Mouse (Mus musculus): ENCODE data around the gene Gm21060. TPM values are rescaled to one million over a fixed set of nuclear protein-coding genes. Genes with fewer than 3 reads are reported as not detected.
"Not testable (repeated sequence)": the region's sequence is repeated elsewhere in the genome, so short reads cannot be mapped to it uniquely, and the experiment has no call there.

Gene Gm21060
- polyA plus RNA-seq, 2 experiments = not detected

DNA sequence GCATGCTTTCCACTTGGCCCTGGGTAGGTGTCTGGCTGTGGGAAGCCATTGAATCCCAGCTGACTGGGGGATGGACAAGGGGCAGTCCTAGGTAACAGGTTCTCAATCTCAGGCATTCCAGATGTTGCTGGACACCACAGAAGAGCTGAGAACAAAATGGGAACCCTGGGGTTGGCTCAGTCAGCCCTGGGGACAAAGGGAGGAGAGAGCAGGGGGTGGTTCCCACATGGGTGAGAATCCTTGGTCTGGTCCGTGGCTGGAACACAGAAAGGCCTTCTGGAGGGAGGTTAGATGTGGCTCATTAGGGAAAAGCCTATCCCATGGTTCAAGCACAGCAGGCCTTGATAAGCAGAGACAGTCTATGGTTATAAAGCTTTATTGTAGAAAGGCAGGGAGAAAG is 13.3 kb downstream of the Gm21060 start:
- no peak overlapping the region for H3K4me3 ChIP-seq (ENCODE audit: insufficient read depth in 1 of 2, low read depth in 2 of 2, low read length in 2 of 2)

GRCm38 (mm10) chr19:61275446-61275845 is 21.4 kb downstream of the Gm21060 start:
- Histone ChIP-seq H3K27ac (no peak overlapping the region), H3K4me3 (ENCODE audit: insufficient read depth in 1 of 2, low read depth in 2 of 2, low read length in 2 of 2) (no peak overlapping the region), H3K9ac (replicated peaks) (no peak overlapping the region), H3K27me3 (ENCODE audit: control insufficient read depth, insufficient read depth, low read length) (no peaks in the 10 kb centered on the region), H3K9me3 (ENCODE audit: control insufficient read depth, low read length) (no peaks in the 10 kb centered on the region), H3K4me2 (ENCODE audit: low read depth) (no peak overlapping the region), H3K4me1 (replicated peaks; ENCODE audit: control insufficient read depth in 2 of 2, insufficient read depth in 2 of 2, low read length in 1 of 2) (no peaks in the 10 kb centered on the region), H3K36me3 (replicated peaks; ENCODE audit: control insufficient read depth, insufficient read depth, low read depth) (no peaks in the 10 kb centered on the region)
- TF ChIP-seq CTCF (IDR thresholded peaks at IDR 0.05; ENCODE audit: low read depth) (no peak), EP300 (IDR thresholded peaks at IDR 0.05; ENCODE audit: low read depth) (no peak)
- ATAC-seq (ENCODE audit: insufficient read depth) (no peak), DNase-seq (ENCODE audit: low read depth in 3 of 3, low spot score in 3 of 3) (no peak)
- WGBS (ENCODE audit: insufficient replicate concordance) = 65% methylated on average over 1 of the region's 1 CpGs

More for the DNA sequence above, 13.3 kb downstream of the Gm21060 start:
- H3K36me3 ChIP-seq (replicated peaks; ENCODE audit: control insufficient read depth, insufficient read depth, low read depth) = no peaks in the 10 kb centered on the region
- H3K27me3 ChIP-seq (ENCODE audit: control insufficient read depth, insufficient read depth, low read length) = no peaks in the 10 kb centered on the region
- H3K9ac ChIP-seq (replicated peaks) = no peak overlapping the region
- no peaks in the 10 kb centered on the region for H3K9me3 ChIP-seq (ENCODE audit: control insufficient read depth, low read length)
- no peak overlapping the region for H3K4me2 ChIP-seq (ENCODE audit: low read depth)
- no peak for ATAC-seq (ENCODE audit: insufficient read depth)
- H3K27ac ChIP-seq = no peak overlapping the region
- TF ChIP-seq CTCF (IDR thresholded peaks at IDR 0.05; ENCODE audit: low read depth) = no peak
- no peak for TF ChIP-seq EP300 (IDR thresholded peaks at IDR 0.05; ENCODE audit: low read depth)
- DNase-seq (ENCODE audit: low read depth in 3 of 3, low spot score in 3 of 3) = no peak
- H3K4me1 ChIP-seq (replicated peaks; ENCODE audit: control insufficient read depth in 2 of 2, insufficient read depth in 2 of 2, low read length in 1 of 2) = no peaks in the 10 kb centered on the region
- 26% methylated on average over 1 of the region's 1 CpGs for WGBS (ENCODE audit: insufficient replicate concordance)

- not testable (repeated sequence) for H3K4me1 ChIP-seq (replicated peaks; ENCODE audit: control insufficient read depth in 2 of 2, insufficient read depth in 2 of 2, low read length in 1 of 2); DNase-seq (ENCODE audit: low read depth in 3 of 3, low spot score in 3 of 3); H3K9me3 ChIP-seq (ENCODE audit: control insufficient read depth, low read length); H3K4me2 ChIP-seq (ENCODE audit: low read depth); H3K27ac ChIP-seq; H3K36me3 ChIP-seq (replicated peaks; ENCODE audit: control insufficient read depth, insufficient read depth, low read depth); H3K9ac ChIP-seq (replicated peaks); ATAC-seq (ENCODE audit: insufficient read depth); H3K27me3 ChIP-seq (ENCODE audit: control insufficient read depth, insufficient read depth, low read length); H3K4me3 ChIP-seq (ENCODE audit: insufficient read depth in 1 of 2, low read depth in 2 of 2, low read length in 2 of 2)
- 22% methylated on average over 11 of the region's 11 CpGs for WGBS (ENCODE audit: insufficient replicate concordance)
Measured at GRCm38 (mm10) chr19:61269141-61269540, 27.7 kb downstream of the Gm21060 start.

- Histone ChIP-seq H3K9ac (replicated peaks) (no peak overlapping the region), H3K4me1 (replicated peaks; ENCODE audit: control insufficient read depth in 2 of 2, insufficient read depth in 2 of 2, low read length in 1 of 2) (no peaks in the 10 kb centered on the region; a peak in 1 of 4 replicates), H3K36me3 (replicated peaks; ENCODE audit: control insufficient read depth, insufficient read depth, low read depth) (no peaks in the 10 kb centered on the region), H3K27ac (no peak overlapping the region), H3K27me3 (ENCODE audit: control insufficient read depth, insufficient read depth, low read length) (no peaks in the 10 kb centered on the region), H3K4me2 (ENCODE audit: low read depth) (no peak overlapping the region), H3K9me3 (ENCODE audit: control insufficient read depth, low read length) (no peaks in the 10 kb centered on the region), H3K4me3 (ENCODE audit: insufficient read depth in 1 of 2, low read depth in 2 of 2, low read length in 2 of 2) (no peak overlapping the region)
- no peak for DNase-seq (ENCODE audit: low read depth in 3 of 3, low spot score in 3 of 3)
- TF ChIP-seq EP300 (IDR thresholded peaks at IDR 0.05; ENCODE audit: low read depth) = no peak
- TF ChIP-seq CTCF (IDR thresholded peaks at IDR 0.05; ENCODE audit: low read depth) = no peak
- no peak for ATAC-seq (ENCODE audit: insufficient read depth)
- 18% methylated on average over 7 of the region's 7 CpGs for WGBS (ENCODE audit: insufficient replicate concordance)
Measured at GRCm38 (mm10) chr19:61267141-61267540, 29.7 kb downstream of the Gm21060 start.

GRCm38 (mm10) chr19:61266651-61267050 is 30.2 kb downstream of the Gm21060 start:
- no peaks in the 10 kb centered on the region for H3K27me3 ChIP-seq (ENCODE audit: control insufficient read depth, insufficient read depth, low read length)
- TF ChIP-seq EP300 (IDR thresholded peaks at IDR 0.05; ENCODE audit: low read depth) = no peak
- no peak for TF ChIP-seq CTCF (IDR thresholded peaks at IDR 0.05; ENCODE audit: low read depth)
- DNase-seq (ENCODE audit: low read depth in 3 of 3, low spot score in 3 of 3) (no peak), ATAC-seq (ENCODE audit: insufficient read depth) (no peak)
- H3K4me1 ChIP-seq (replicated peaks; ENCODE audit: control insufficient read depth in 2 of 2, insufficient read depth in 2 of 2, low read length in 1 of 2) = no peaks in the 10 kb centered on the region; a peak in 1 of 4 replicates
- no peak overlapping the region for H3K4me3 ChIP-seq (ENCODE audit: insufficient read depth in 1 of 2, low read depth in 2 of 2, low read length in 2 of 2)
- H3K9me3 ChIP-seq (ENCODE audit: control insufficient read depth, low read length) = no peaks in the 10 kb centered on the region
- H3K36me3 ChIP-seq (replicated peaks; ENCODE audit: control insufficient read depth, insufficient read depth, low read depth) = no peaks in the 10 kb centered on the region
- no peak overlapping the region for H3K9ac ChIP-seq (replicated peaks)
- H3K4me2 ChIP-seq (ENCODE audit: low read depth) = no peak overlapping the region
- H3K27ac ChIP-seq = no peak overlapping the region
- WGBS (ENCODE audit: insufficient replicate concordance) = 2% methylated on average over 25 of the region's 26 CpGs
